Mouse (Mus musculus) spleen, adult 2 months (tissue): Measurements from ENCODE around the gene Vmn1r4. TPM values are rescaled to one million over a fixed set of nuclear protein-coding genes. Genes with fewer than 3 reads are reported as not detected.
A peak's percentile ranks its signal among the peaks of the same experiment; 100 is the strongest.

Source experiments
- DNase-seq, 2 experiments: peaks; one replicate each; pipeline versions ENCODE4 v3.0.0 to v3.0.0-alpha.2; 2012 to 2021; ENCODE audit warnings: low spot score in 2 of 2, low read depth in 1 of 2
- H3K27ac ChIP-seq: fragments of 200-500 bp; 2 replicates; pipeline ENCODE4 v1.5.1; 2012; ENCODE audit warnings: low read length, inconsistent platforms; ENCODE audit not compliant: insufficient read depth
- H3K27me3 ChIP-seq: fragments of 200-500 bp; 2 replicates; pipeline ENCODE4 v1.6.1; 2012; ENCODE audit warnings: mild to moderate bottlenecking, moderate library complexity, low read length, inconsistent platforms; ENCODE audit not compliant: control insufficient read depth, insufficient read depth
- H3K36me3 ChIP-seq: fragments of 200-500 bp; 2 replicates; pipeline ENCODE4 v1.6.1; 2012; ENCODE audit warnings: mild to moderate bottlenecking, low read length, inconsistent platforms; ENCODE audit not compliant: control insufficient read depth, insufficient read depth
- H3K4me1 ChIP-seq: fragments of 200-500 bp; 2 replicates; pipeline ENCODE4 v1.6.1; 2011; ENCODE audit warnings: inconsistent platforms; ENCODE audit not compliant: control insufficient read depth, insufficient read depth, insufficient read length
- H3K4me3 ChIP-seq: fragments of 200-500 bp; 2 replicates; pipeline ENCODE4 v1.5.1; 2011; ENCODE audit warnings: mild to moderate bottlenecking, inconsistent platforms; ENCODE audit not compliant: insufficient read depth, insufficient read length; ENCODE audit errors: extremely low read depth
- CTCF ChIP-seq: fragments of 200-500 bp; IDR thresholded peaks from 2 replicates; pipeline ENCODE4 v1.5.1; 2011; ENCODE audit warnings: mild to moderate bottlenecking, inconsistent platforms; ENCODE audit not compliant: insufficient read depth, insufficient read length, insufficient replicate concordance; ENCODE audit errors: extremely low read depth
- POLR2A ChIP-seq: fragments of 200-500 bp; IDR thresholded peaks from 2 replicates; pipeline ENCODE4 v1.6.1; 2011; ENCODE audit warnings: low read depth, low read length, inconsistent platforms
- WGBS: fragments of 180-500 bp; shearing (Covaris S2); methylation state at CpG from one replicate; pipeline ENCODE4 v1.1.7; 2018; 5-methylcytosine and 5-hydroxymethylcytosine counted together
- polyA plus RNA-seq: library from polyadenylated mRNA; depleted of rRNA; stranded (reverse); fragments of >200 nt; gene quantifications from 2 replicates; pipeline ENCODE4 v1.2.3, GENCODE M21; 2012

Vmn1r4 gene
- polyA plus RNA-seq, 1 experiment = 0.05 TPM

DNA sequence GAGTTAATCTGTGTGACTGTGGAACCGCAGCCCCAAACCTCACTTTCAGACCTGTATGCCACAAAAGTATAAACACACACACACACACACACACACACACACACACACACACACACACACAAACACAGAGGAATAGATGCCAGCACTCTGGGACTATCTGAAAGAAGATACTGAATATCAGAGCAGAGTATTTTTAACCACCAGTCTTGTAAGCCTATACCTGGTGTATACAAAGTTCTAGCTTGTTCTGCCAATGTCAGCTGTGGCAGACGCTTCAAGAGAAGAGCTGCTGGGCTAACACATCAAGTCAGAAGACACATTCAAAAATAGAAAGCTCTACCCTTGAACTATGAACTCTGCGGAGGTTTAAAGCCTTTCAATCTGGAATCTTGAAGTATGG lies 24.2 kb upstream of the Vmn1r4 start:
- no peaks in the 10 kb centered on the region for H3K27me3 ChIP-seq
- no peak overlapping the region for H3K27ac ChIP-seq
- no peak for DNase-seq
- H3K36me3 ChIP-seq = peaks cover 2% of the 10 kb centered on the region; the same call in 1 of the 2 replicates
- no peak for TF ChIP-seq POLR2A
- 64% methylated on average over 3 of the region's 3 CpGs for WGBS
- no peak overlapping the region for H3K4me3 ChIP-seq
- no peaks in the 10 kb centered on the region for H3K4me1 ChIP-seq

DNA sequence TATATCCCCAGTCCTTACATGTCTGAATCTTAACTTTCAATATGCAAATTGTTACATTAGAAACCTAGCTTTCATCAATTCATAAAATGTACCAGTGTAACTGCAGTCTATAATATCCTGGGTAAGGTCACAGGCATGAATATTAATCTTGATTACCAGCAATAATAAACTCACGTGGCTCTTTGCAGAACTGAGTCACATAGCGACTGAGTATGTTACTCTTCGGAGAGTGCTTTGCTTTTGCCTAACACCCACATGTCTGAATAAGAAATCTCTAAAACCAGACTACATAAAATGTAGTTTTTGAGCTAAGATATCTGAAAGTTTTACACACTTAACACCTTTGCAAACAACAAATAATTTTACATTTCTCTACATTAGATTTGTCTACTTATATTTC lies 22.5 kb upstream of the Vmn1r4 start:
- Histone ChIP-seq H3K4me3 (peak overlapping the region; percentile 33; the same call in 1 of the 2 replicates), H3K4me1 (no peaks in the 10 kb centered on the region), H3K27me3 (no peaks in the 10 kb centered on the region), H3K36me3 (peaks cover 2% of the 10 kb centered on the region; the same call in 1 of the 2 replicates), H3K27ac (no peak overlapping the region)
- no peak for TF ChIP-seq POLR2A
- TF ChIP-seq CTCF = no peak
- DNase-seq = no peak
- 31% methylated on average over 3 of the region's 3 CpGs for WGBS

DNA sequence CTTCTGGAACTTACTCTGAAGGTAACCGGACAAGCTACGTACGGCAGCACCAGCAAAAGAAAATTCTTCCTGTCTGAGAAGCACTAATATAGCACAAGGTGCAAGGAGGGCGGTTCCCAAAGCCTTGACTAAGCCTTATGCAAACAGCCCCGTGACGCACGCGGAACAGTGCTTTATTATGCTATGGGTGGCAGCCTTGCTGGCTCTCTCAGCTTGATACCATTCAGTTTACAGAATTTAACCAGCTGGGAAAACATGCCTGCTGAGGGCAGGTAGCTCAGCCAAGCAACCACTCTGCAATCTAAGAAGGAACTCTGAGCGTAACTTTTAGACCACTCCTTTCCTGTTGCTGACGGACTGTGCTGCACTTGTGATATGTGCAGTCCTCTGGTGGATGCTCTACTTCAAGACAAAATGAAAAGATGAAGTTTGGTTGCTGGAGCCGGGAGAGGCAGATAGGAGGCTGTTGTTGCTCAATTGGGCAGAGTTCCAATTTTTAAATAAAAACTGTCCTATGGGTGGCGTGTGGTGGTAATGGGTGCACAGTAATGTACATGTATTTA lies 21.9 kb upstream of the Vmn1r4 start:
- Histone ChIP-seq H3K27me3 (no peaks in the 10 kb centered on the region), H3K27ac (peak overlapping the region; percentile 84), H3K36me3 (peaks cover 2% of the 10 kb centered on the region; the same call in 1 of the 2 replicates), H3K4me1 (no peaks in the 10 kb centered on the region), H3K4me3 (peak overlapping the region; percentile 54)
- peak; percentile 70 to 76 for DNase-seq
- 7% methylated on average over 12 of the region's 12 CpGs for WGBS
- TF ChIP-seq POLR2A (peak; percentile 85), CTCF (no peak)

DNA sequence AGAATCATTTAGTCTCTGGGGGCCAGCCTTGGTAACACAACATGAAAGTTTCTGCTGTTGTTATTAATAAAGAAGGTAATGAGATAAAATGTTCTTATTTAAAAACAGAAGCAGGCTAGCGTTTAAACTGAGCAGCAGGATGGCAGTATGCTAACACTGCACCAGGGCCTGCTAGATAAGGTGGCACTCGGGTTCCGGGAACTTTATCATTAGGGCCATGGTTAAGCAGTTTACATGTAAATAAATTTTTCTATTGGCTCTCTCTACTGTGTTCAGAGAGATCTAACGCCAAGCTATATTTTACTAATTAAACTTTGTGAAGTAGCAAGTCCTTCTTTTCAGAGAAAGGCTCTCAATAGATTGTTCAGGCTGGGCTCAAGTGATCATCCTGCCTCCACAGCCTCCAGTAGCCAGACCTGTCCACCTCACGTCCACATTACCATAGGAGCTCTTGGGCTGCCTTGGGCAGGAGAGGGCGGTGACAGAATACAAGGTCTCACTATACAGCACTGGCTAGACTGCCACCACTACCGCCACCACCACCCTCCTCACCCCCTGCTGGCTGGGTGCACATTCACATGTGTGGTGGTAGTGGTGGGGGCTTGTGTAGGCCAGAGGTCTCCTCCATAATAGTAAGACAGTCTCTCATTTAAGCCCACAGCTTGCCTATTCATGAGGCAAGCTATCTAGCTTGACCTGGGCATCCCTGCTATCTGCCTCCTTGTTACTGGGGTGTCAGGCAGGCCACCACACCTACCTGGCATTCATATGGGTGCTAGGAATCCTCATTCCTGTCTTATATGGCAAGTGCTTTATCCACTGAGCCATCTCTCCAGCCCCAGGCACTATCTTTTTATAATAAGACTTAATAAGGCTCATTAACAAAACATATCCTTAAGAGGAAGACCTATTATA lies 21.0 kb upstream of the Vmn1r4 start:
- 83% methylated on average over 7 of the region's 7 CpGs for WGBS

DNA sequence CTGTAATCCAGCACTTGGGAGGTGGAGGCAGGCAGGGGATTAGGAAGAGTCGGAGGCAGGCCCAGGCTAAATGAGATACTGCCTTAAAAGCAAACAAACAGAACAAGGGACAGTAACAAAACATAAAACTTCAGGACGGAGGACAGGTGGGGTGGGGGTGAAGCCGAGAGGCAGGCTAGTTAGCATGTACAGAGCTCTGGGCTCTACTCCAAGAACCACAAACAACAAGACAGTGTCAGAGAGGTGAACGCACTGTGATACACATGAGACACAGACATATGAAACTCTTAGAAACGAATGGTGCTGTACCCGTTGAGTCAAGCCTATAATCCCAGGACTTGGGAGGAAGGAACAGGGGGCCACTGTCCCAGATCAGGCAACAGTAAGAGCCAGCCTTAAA lies 20.0 kb upstream of the Vmn1r4 start:
- no peaks in the 10 kb centered on the region for H3K36me3 ChIP-seq
- H3K27me3 ChIP-seq = no peaks in the 10 kb centered on the region
- TF ChIP-seq POLR2A = no peak
- TF ChIP-seq CTCF = no peak
- no peak for DNase-seq
- H3K4me3 ChIP-seq = no peak overlapping the region
- no peak overlapping the region; the same call in 1 of the 2 replicates for H3K27ac ChIP-seq
- WGBS = 71% methylated on average over 6 of the region's 6 CpGs
- H3K4me1 ChIP-seq = no peaks in the 10 kb centered on the region

More for the DNA sequence above, 21.0 kb upstream of the Vmn1r4 start:
- Histone ChIP-seq H3K27me3 (no peaks in the 10 kb centered on the region), H3K4me1 (no peaks in the 10 kb centered on the region), H3K36me3 (no peaks in the 10 kb centered on the region), H3K4me3 (no peak overlapping the region), H3K27ac (peak overlapping the region; percentile 48; the same call in 1 of the 2 replicates)
- DNase-seq = no peak
- TF ChIP-seq CTCF (no peak), POLR2A (no peak)

DNA sequence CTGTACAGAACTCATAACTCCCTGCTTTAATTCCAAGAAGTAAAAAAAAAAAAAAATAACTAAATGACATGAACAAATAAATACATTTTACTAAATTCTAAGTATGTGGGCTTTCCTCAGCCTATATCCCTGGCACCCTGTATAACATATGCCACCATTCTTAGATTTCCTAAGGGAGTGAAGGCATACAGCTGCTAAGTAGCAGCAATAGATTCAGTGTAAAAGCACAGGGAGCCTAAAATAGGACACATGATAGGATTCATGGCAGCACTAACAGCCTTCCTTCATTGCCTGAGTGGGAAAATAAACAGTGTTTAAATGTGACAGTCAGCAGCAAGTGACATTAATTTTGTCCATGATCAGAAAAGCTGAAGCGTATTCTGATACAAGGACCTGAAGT lies 19.5 kb upstream of the Vmn1r4 start:
- H3K36me3 ChIP-seq = no peaks in the 10 kb centered on the region
- WGBS = 87% methylated on average over 1 of the region's 1 CpGs

More for the DNA sequence above, 19.5 kb upstream of the Vmn1r4 start:
- no peak for DNase-seq
- no peak overlapping the region for H3K27ac ChIP-seq
- H3K4me1 ChIP-seq = no peaks in the 10 kb centered on the region
- no peak overlapping the region for H3K4me3 ChIP-seq
- H3K27me3 ChIP-seq = no peaks in the 10 kb centered on the region
- TF ChIP-seq POLR2A (no peak), CTCF (no peak)
